Mouse (Mus musculus) gastrocnemius, adult 2 months (tissue): ENCODE results near the gene Dlgap5. TPM values are rescaled to one million over a fixed set of nuclear protein-coding genes. Genes with fewer than 3 reads are reported as not detected.
"Not testable (repeated sequence)": the region's sequence is repeated elsewhere in the genome, so short reads cannot be mapped to it uniquely, and the experiment has no call there.

ENCODE experiments used
- DNase-seq: peaks from one replicate; pipeline ENCODE4 v3.0.0; 2022
- H3K27ac ChIP-seq: fragments of 200-600 bp; 2 replicates; pipeline ENCODE4 v1.8.1; 2022; ENCODE audit warnings: mild to moderate bottlenecking
- H3K4me3 ChIP-seq: fragments of 200-600 bp; 2 replicates; pipeline ENCODE4 v1.8.1; 2022; ENCODE audit warnings: mild to moderate bottlenecking, moderate library complexity
- CTCF ChIP-seq: fragments of 200-600 bp; IDR thresholded peaks from 2 replicates; pipeline ENCODE4 v1.8.1; 2022; ENCODE audit warnings: antibody characterized with exemption, mild to moderate bottlenecking, moderate library complexity
- intact Hi-C: fragments of 180-260 bp; cut with DNase I; formaldehyde crosslinking; loops from one replicate; pipeline ENCODE4 v1.15.1; 2025
- long read RNA-seq, 2 experiments: library from polyadenylated mRNA; stranded (forward); transcript quantifications; one replicate each; pipeline ENCODE4 v2.0.0; 2021
- total RNA-seq, 2 experiments: library from RNA; stranded (reverse); gene quantifications; 2 replicates each; pipeline ENCODE4 v1.2.3; 2021

The Dlgap5 gene
- total RNA-seq = not detected
- long read RNA-seq, experiment 1 = 0 reads
- long read RNA-seq, experiment 2, partial matches to known transcripts = 0 of 1 reads
- long read RNA-seq, experiment 2, other reads (novel, unspliced or antisense) = 1 of 1 reads

GRCm38 (mm10) chr14:47417775-47418665, at the start of gene Dlgap5:
TSS of gene Dlgap5 (minus strand) at chr14:47418407.
- H3K27ac ChIP-seq = peak within 1 kb of the TSS; percentile 77
- intact Hi-C loops = no loop called here

GRCm38 (mm10) chr14:47465468-47466175, 47.4 kb upstream of the Dlgap5 start:
- intact Hi-C loops = no loop called here
- TF ChIP-seq CTCF = no peak
- Histone ChIP-seq H3K27ac (no peak overlapping the region), H3K4me3 (no peak overlapping the region)
- no peak for DNase-seq

More at GRCm38 (mm10) chr14:47417775-47418665, at the start of gene Dlgap5:
- TF ChIP-seq CTCF = no peak
- peak; percentile 92 for DNase-seq
- peak within 1 kb of the TSS; percentile 78 for H3K4me3 ChIP-seq

- Histone ChIP-seq H3K4me3 (no peak overlapping the region), H3K27ac (no peak overlapping the region)
- intact Hi-C loops = no loop called here
- no peak for TF ChIP-seq CTCF
- no peak for DNase-seq
These were observed 46.2 kb upstream of the Dlgap5 start for GRCm38 (mm10) chr14:47464426-47464825.

DNA sequence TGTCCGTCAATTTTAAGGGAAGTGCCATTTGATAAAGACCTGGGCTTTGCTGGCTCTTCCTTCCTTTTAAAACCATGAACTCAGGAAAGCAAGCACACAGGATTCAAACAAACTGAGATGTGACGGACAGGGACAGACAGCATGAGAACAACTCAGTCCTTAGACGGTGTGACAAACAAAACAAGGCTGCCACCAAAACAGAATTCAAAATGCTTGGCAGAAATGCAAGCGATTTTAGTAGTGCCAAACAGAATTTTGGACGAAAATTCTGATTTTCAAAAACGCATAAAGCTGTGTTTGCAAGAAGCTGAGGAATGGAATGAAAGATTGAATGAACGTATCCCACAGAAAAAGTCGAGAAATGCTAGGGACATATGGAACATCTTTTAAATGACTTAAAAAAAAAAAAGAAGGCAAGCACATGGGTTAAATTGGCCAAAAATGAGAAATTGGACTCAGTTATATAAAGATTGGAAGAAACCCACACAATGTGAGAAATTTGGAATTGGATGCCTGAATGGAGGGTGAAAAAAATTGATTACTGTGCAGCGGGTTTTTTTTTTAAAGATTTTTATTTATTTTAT, 44.8 kb upstream of the Dlgap5 start:
- no peak for DNase-seq
- Histone ChIP-seq H3K27ac (no peak overlapping the region), H3K4me3 (no peak overlapping the region)
- TF ChIP-seq CTCF = no peak
- intact Hi-C loops = no loop called here

DNA sequence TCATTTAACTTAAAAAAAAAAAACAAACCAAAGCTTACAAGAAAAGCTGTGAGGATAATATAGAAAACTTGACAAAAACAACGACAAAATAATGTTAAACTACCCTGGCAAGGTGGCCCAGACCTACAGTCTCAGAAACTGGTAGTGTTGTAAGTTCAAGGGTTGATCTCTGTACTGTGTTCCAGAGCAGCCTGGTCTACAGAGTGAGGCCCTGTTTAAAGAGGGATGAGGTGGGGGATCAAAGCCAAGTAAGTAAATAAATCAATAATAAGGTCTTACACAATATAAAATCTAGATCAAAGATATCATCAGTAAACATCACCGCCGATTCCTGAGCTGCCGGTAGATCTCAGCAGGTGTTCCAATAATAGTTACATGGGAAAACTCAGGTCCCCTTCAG, 44.2 kb upstream of the Dlgap5 start:
- no peak for DNase-seq
- H3K4me3 ChIP-seq = no peak overlapping the region
- no peak overlapping the region for H3K27ac ChIP-seq
- no peak for TF ChIP-seq CTCF
- intact Hi-C loops = no loop called here

DNA sequence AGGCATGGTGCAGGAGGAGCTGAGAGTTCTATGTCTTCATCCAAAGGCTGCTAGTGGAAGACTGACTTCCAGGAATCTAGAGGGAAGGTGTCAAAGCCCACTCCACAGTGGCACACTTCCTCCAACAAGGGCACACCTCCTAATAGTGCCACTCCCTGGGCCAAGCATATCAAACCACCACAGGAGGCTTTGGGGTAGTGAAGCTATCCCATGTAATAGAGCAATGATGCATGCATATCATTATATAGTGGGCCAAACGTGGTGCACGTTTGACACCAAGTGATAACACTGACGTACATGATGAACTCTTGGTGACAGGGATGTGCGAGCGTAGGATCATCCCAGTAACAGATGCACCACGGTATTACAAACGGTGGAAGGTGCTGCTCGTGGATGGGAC, 43.8 kb upstream of the Dlgap5 start:
- no peak for DNase-seq
- H3K27ac ChIP-seq = no peak overlapping the region
- no peak overlapping the region for H3K4me3 ChIP-seq
- no peak for TF ChIP-seq CTCF
- intact Hi-C loops = no loop called here

- DNase-seq = no peak
- Histone ChIP-seq H3K4me3 (no peak overlapping the region), H3K27ac (no peak overlapping the region)
- intact Hi-C loops = no loop called here
- no peak for TF ChIP-seq CTCF
These were observed 41.3 kb upstream of the Dlgap5 start for GRCm38 (mm10) chr14:47459556-47459955.

GRCm38 (mm10) chr14:47450121-47450520, 31.9 kb upstream of the Dlgap5 start, which contains the start of gene Fbxo34:
TSS of gene Fbxo34 (plus strand) at chr14:47450421.
- intact Hi-C loops, DNase-seq, H3K27ac ChIP-seq, H3K4me3 ChIP-seq: not testable (repeated sequence)

DNA sequence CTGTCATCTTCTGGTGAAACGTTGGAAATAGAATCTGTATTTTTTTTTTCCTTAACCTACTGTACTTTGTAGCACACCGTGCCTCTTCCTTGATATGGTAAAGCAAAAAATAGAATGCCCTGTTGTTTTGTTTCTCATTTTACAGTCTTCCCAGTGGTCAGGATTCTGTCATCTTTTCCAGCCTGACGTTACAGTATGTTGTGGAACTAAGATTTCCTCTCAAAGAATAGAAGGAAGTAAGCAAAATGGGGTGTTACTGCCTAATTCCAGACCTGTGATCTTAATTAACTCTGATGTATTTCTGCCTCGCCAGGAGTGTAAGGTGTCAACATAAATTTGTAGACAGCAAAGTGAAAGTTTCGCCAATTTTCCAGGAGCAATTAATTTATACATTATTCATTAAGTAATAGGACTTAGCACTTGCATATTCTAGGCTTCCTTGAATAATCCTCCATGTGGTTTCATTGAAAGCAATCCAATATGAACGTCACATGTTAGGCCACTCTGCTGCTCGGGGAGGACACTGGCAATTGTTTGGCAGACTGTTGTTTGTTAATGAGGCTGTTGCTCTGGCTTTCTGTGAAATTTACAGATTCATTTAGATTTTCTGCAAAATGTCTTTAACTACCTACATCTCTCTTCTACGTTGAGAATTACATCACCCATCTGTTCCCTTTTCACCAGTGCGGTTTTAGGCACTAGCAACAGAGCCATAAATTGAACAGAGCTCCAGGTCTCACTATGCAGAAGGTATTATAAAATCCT, 27.3 kb upstream of the Dlgap5 start:
- no peak for DNase-seq
- Histone ChIP-seq H3K4me3 (peak overlapping the region; percentile 34), H3K27ac (peak overlapping the region; percentile 81)
- intact Hi-C loops = no loop called here
- no peak for TF ChIP-seq CTCF

DNA sequence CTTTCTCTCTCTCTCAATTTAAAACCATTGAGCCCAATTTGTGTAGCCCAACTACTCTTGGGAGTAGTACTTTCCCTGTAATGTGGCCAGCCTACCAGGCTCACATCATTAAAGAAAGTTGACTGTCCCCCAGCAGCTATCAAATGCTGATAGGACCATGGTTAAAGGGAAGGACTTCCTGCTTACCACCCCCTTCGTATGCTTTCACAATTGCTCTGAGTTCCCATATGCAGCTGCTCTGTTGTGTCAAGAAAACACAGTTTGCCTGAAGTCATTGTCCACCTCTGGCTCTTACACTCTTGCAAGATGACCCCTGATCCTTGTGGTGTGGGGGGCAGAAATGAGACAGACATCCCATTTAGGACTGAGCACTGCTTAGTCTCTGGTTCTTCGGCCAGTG, 26.7 kb upstream of the Dlgap5 start:
- DNase-seq = no peak
- H3K27ac ChIP-seq = peak overlapping the region; percentile 81
- peak overlapping the region; percentile 34 for H3K4me3 ChIP-seq
- TF ChIP-seq CTCF = no peak
- intact Hi-C loops = no loop called here

DNA sequence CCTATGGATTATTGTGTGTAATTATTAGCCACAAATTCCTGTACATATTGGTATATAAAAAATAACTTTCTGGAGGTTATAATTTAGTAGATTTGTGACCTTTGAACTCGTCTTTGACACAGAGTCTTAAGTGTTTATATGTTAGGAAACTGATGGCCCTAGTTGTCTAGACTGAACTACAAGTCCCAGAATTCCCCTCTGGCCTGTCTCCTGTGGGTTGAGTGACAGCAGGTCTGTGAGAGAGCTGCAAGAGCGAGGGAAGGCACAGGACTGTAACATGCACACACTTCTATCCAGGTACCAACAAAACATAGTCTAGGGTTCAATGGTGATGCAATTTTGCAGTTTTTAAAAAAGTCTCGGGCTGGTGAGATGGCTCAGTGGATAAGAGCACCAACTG, 20.7 kb upstream of the Dlgap5 start:
- intact Hi-C loops = no loop called here
- Histone ChIP-seq H3K4me3 (no peak overlapping the region), H3K27ac (no peak overlapping the region)
- no peak for TF ChIP-seq CTCF
- no peak for DNase-seq

DNA sequence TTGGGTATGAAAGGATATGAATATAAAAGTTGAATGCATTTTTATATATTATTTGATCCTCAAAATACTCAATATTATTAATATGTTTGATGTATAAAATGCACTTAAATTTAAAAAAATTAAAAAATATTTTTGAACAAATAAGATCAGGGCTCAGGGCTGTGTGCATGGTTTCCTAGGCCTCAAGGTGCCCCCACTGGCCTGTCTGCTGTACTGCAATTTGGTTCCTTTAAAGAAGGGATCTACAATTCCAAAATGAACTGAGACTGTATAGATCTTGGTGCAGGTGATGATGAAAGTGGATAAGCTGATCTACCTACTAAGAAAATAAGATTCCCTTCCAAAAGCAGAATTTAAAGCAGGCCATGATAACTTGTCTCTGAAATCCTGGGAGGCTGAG, 14.8 kb upstream of the Dlgap5 start:
- intact Hi-C loops = no loop called here
- H3K4me3 ChIP-seq = no peak overlapping the region

More for the DNA sequence above, 14.8 kb upstream of the Dlgap5 start:
- DNase-seq = no peak
- peak; percentile 39 for TF ChIP-seq CTCF
- no peak overlapping the region for H3K27ac ChIP-seq
